Mouse (Mus musculus) intestine, postnatal 0 days (tissue): ENCODE measurements at regions not wholly inside any gene's neighbourhood (a gene's known extent, or its start where the extent isn't known, plus 50 kb on each side); places are given as distances from the start of the nearest gene placed in this dataset.
"Not testable (repeated sequence)": the region's sequence is repeated elsewhere in the genome, so short reads cannot be mapped to it uniquely, and the experiment has no call there.

Experiments
- ATAC-seq: fragments of 200-750 bp; cut with Nextera tagmentation; 2 replicates; pipeline ENCODE4 v1.8.0; 2017; ENCODE audit warnings: mild to moderate bottlenecking, moderate TSS enrichment, moderate library complexity
- H3K27ac ChIP-seq: fragments of 300-500 bp; sonication (generic); 2 replicates; pipeline ENCODE4 v1.5.1; 2014; ENCODE audit warnings: mild to moderate bottlenecking, low read depth, low read length, moderate library complexity
- H3K27me3 ChIP-seq: fragments of 300-500 bp; sonication (generic); replicated peaks from 2 replicates; pipeline ENCODE4 v1.6.1; 2014; ENCODE audit warnings: low read length, mixed read lengths; ENCODE audit not compliant: control insufficient read depth, insufficient read depth
- H3K36me3 ChIP-seq: fragments of 300-500 bp; sonication (generic); 2 replicates; pipeline ENCODE4 v1.6.1; 2014; ENCODE audit warnings: mild to moderate bottlenecking, moderate library complexity; ENCODE audit not compliant: control insufficient read depth, insufficient read depth
- H3K4me1 ChIP-seq: fragments of 300-500 bp; sonication (generic); replicated peaks from 2 replicates; pipeline ENCODE4 v1.6.1; 2014; ENCODE audit warnings: antibody characterized with exemption, low read length, mixed read lengths; ENCODE audit not compliant: control insufficient read depth, insufficient read depth
- H3K4me2 ChIP-seq: fragments of 300-500 bp; sonication (generic); replicated peaks from 2 replicates; pipeline ENCODE4 v1.6.1; 2014; ENCODE audit warnings: low read depth, mild to moderate bottlenecking, moderate library complexity
- H3K4me3 ChIP-seq: fragments of 300-500 bp; sonication (generic); 2 replicates; pipeline ENCODE4 v1.5.1; 2014; ENCODE audit warnings: low read depth, low read length
- H3K9ac ChIP-seq: fragments of 300-500 bp; sonication (generic); 2 replicates; pipeline ENCODE4 v1.6.1; 2014; ENCODE audit warnings: mild to moderate bottlenecking, low read depth, low read length
- H3K9me3 ChIP-seq: fragments of 300-500 bp; sonication (generic); 2 replicates; pipeline ENCODE4 v1.6.1; 2016; ENCODE audit warnings: mixed run types; ENCODE audit not compliant: control insufficient read depth
- CTCF ChIP-seq: sonication (generic); IDR thresholded peaks from 2 replicates; pipeline ENCODE4 v1.5.1; 2016; ENCODE audit warnings: low read depth, mild to moderate bottlenecking, control low read depth, antibody characterized with exemption, moderate library complexity
- WGBS: fragments of 180-500 bp; shearing (Covaris S2); extraction: QIAGEN DNeasy Blood & Tissue Kit; methylation state at CpG from one replicate; pipeline ENCODE4 v1.1.7; 2014; 5-methylcytosine and 5-hydroxymethylcytosine counted together

DNA sequence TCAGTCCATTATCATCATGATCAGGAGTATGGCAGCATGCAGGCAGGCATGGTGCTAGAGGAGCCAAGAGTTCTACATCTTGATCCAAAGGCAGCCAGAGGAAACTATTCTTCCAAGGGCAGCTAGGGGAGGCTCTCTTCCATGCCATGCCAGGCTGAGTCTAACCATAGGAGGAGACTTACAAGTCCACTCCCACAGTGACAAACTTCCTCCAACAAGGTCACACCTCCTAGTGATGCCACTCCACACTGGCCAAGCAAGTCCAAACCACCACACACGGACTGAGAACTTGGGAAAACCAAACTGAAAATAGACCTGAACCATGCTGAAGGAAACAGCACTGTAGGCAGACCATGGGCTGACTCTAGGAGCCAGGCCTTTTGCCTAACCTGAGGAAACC, 197.4 kb downstream of the Prex1 start:
- Histone ChIP-seq H3K4me3 (no peak overlapping the region), H3K27ac (no peak overlapping the region)
- no peak for TF ChIP-seq CTCF

DNA sequence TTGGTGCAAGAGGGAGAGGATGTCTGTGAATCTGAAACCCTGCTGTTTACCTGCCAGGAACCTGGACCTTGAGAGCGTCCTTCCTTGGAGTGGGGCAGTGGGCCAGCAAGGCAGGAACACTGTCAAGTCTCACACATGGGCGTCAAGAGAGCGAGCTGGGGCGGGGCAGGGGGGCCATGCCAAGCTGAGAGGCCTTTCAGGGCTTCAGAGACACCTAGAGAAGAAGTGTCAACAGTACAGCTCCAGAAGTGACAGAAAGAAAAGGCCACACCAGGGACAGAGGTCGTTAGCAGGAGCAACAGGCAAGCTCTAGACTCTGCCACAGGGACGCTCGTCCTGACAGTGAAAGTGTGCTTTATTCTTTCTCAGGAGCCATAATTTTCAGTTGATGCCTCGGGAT, 199.0 kb downstream of the Prex1 start:
- Histone ChIP-seq H3K4me3 (no peak overlapping the region), H3K36me3 (no peaks in the 10 kb centered on the region), H3K4me2 (no peak overlapping the region), H3K4me1 (no peaks in the 10 kb centered on the region), H3K27me3 (0 out of 2 replicates have a peak, but pooled peaks cover 2% of the 10 kb centered on the region), H3K9ac (no peak overlapping the region), H3K27ac (no peak overlapping the region), H3K9me3 (no peaks in the 10 kb centered on the region)
- TF ChIP-seq CTCF, result no peak
- no peak for ATAC-seq
- WGBS, result 40% methylated on average over 8 of the region's 8 CpGs

More for the DNA sequence above, 197.4 kb downstream of the Prex1 start:
- 0 out of 2 replicates have a peak, but pooled peaks cover 2% of the 10 kb centered on the region for H3K27me3 ChIP-seq
- H3K9ac ChIP-seq, result no peak overlapping the region
- no peak for ATAC-seq
- no peaks in the 10 kb centered on the region for H3K36me3 ChIP-seq
- H3K4me1 ChIP-seq, result no peaks in the 10 kb centered on the region
- no peaks in the 10 kb centered on the region for H3K9me3 ChIP-seq
- H3K4me2 ChIP-seq, result no peak overlapping the region
- 81% methylated on average over 1 of the region's 1 CpGs for WGBS

DNA sequence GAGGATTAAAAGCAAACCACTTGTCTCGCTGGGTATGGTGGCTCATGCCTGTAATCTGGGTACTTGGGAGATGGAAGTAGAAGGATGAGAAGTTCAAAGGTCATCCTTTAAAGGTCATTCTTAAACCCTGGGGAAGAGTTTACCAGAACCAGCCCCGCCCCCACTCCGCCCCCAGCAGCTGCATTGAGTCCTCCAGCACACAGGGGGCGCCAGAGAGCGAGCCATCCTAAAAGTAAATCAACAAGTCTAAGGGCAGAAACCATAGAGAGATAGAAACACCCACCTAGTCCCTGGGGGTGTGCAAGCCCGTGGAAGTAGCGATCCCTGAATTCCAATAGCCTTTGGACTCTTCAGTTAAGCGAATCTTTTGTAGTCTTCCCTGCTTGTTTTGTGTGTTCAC, 201.1 kb downstream of the Prex1 start:
- Histone ChIP-seq H3K4me2 (no peak overlapping the region), H3K36me3 (no peaks in the 10 kb centered on the region), H3K9me3 (no peaks in the 10 kb centered on the region), H3K9ac (no peak overlapping the region), H3K4me3 (no peak overlapping the region), H3K4me1 (no peaks in the 10 kb centered on the region), H3K27ac (no peak overlapping the region), H3K27me3 (no peaks in the 10 kb centered on the region)
- WGBS, result 83% methylated on average over 8 of the region's 8 CpGs
- TF ChIP-seq CTCF, result peak; percentile 58
- no peak for ATAC-seq

- not testable (repeated sequence) for H3K9me3 ChIP-seq, H3K4me2 ChIP-seq, ATAC-seq, H3K27me3 ChIP-seq, H3K4me1 ChIP-seq, H3K9ac ChIP-seq, H3K36me3 ChIP-seq, H3K27ac ChIP-seq, H3K4me3 ChIP-seq
- 86% methylated on average over 3 of the region's 3 CpGs for WGBS
Observed at GRCm38 (mm10) chr2:166511477-166511876, 202.2 kb downstream of the Prex1 start.

GRCm38 (mm10) chr2:166510776-166511175, 202.9 kb downstream of the Prex1 start:
- no peak for TF ChIP-seq CTCF
- WGBS, result 76% methylated on average over 4 of the region's 4 CpGs
- ATAC-seq, result no peak

GRCm38 (mm10) chr2:166509591-166509990, 204.0 kb downstream of the Prex1 start:
- Histone ChIP-seq H3K4me2 (no peak overlapping the region), H3K4me1 (no peaks in the 10 kb centered on the region), H3K36me3 (no peaks in the 10 kb centered on the region), H3K9ac (no peak overlapping the region), H3K4me3 (no peak overlapping the region), H3K9me3 (no peaks in the 10 kb centered on the region), H3K27me3 (no peaks in the 10 kb centered on the region), H3K27ac (no peak overlapping the region)
- 80% methylated on average over 10 of the region's 10 CpGs for WGBS
- no peak for TF ChIP-seq CTCF
- ATAC-seq, result no peak

More at GRCm38 (mm10) chr2:166510776-166511175, 202.9 kb downstream of the Prex1 start:
- Histone ChIP-seq H3K27me3 (no peaks in the 10 kb centered on the region), H3K27ac (no peak overlapping the region), H3K36me3 (no peaks in the 10 kb centered on the region), H3K4me2 (no peak overlapping the region), H3K9me3 (no peaks in the 10 kb centered on the region), H3K9ac (no peak overlapping the region), H3K4me1 (no peaks in the 10 kb centered on the region), H3K4me3 (no peak overlapping the region)
